Mouse (Mus musculus) c-Kit-negative CD71-positive TER-119-positive erythroid progenitor cells, embryonic 14.5 days (primary cell): ENCODE data around the gene N6amt1.

Source experiments
- DNase-seq: peaks from one replicate; pipeline ENCODE4 v3.0.0-alpha.2; 2013; ENCODE audit warnings: low read depth, low spot score

Gene N6amt1

DNA sequence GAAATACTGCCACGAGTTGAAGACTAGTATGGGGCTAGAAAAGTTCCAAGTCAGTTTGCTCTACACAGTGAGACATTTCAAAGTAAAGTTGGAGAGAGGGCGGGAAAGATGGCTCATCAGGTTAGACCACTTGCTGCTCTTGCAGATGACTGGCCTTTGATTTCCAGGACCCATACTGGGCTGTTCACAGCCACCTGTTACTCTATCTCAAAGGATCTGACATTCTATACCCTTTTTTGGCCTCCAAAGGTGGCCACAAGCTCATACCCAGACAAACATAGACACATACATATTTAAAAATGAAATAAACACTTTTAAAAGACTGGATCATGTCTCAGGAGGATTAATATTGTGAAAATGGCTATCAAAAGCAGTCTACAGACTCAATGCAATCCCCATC, 30.4 kb downstream of the N6amt1 start:
- DNase-seq, result no peak

DNA sequence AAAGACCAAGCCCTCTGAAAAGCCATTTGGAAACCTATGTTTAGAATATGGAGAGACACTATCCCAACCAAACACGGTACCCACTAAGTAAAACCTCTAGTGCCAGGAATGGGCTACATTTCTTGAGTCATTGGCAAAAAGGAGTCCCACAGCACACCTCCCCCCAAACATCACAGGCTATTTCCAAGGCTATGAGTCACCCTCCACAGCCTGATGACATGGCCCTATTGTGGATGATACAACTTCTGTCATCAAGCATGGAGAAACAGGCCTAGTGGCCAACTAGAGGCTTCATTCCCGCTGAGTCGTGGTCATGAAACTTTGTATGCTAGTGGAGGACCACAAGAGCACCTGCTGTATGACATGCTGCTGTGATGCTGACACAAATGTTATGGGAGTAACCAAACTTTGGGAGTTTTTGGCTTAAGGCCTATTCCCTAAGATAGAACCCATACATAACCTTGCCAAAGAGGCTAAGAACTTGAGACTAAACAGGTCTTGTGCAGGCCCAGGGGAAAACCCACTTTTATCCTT, 33.5 kb downstream of the N6amt1 start:
- no peak for DNase-seq

DNA sequence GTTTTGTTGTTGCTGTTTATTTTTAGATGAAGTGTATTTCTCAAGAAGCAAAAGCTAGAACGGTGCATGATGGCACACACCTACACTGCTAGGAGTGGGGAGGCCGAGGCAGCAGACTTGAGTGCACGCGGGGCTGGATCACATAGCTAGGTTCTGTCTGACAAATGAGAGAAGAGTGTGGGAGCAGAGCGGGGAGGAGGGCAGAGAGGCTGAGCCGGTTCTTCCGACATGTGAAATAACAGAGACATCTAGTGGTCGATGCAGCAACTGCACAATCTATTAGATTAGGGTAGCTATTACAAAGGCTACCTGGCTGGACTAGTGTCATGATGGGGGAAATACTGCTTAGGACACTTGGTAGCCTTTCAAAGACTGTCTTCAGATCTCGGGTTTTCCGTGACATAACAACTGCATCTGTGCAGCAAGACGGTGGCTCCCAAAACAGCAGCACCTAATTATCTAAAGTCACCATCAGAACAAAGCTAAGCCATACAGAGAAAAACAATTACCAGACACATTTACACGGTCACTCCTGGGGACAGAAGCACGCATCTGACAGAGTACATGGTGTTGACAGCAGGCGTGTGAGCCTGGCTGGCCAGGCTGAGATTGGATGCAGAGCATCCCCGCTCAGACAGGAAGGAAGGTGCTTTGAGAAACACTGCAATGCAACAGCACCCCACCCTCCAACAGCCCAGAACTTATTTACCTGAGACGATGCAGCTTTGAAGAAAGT, 40.0 kb downstream of the N6amt1 start:
- DNase-seq, result no peak

DNA sequence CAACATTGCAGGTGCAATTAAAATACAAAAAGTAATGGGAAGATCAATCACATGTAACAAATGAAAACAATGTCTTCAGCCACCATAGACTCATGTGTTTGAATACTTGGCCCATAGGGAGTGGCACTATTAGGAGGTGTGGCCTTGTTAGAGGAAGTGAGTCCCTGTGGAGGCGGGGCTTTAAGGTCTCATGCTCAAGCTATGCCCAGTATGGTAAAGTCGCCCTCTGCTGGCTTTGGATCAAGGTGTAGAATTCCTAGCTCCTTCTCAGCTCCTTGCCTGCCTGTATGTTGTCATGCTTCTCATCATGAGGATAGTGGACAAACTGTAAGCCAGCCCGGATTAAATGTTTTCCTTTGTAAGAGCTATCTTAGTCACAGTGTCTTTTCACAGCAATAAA, 51.0 kb downstream of the N6amt1 start:
- DNase-seq, result peak; percentile 27
